Mouse (Mus musculus) ES-Bruce4 (cell line): Measurements from ENCODE around the gene Pax1. TPM values are rescaled to one million over a fixed set of nuclear protein-coding genes. Genes with fewer than 3 reads are reported as not detected.
A peak's percentile ranks its signal among the peaks of the same experiment; 100 is the strongest.

Experiments used
- H3K27ac ChIP-seq: 2 replicates; pipeline ENCODE4 v1.5.1; 2012; ENCODE audit warnings: low read length, inconsistent platforms; ENCODE audit not compliant: insufficient read depth
- H3K27me3 ChIP-seq: 2 replicates; pipeline ENCODE4 v1.6.1; 2012; ENCODE audit warnings: mild to moderate bottlenecking, low read length, inconsistent platforms; ENCODE audit not compliant: control insufficient read depth, poor library complexity, insufficient read depth, severe bottlenecking
- H3K36me3 ChIP-seq: 2 replicates; pipeline ENCODE4 v1.6.1; 2012; ENCODE audit warnings: inconsistent platforms, mild to moderate bottlenecking, low read length, moderate library complexity; ENCODE audit not compliant: control insufficient read depth, poor library complexity, insufficient read depth, severe bottlenecking
- H3K4me1 ChIP-seq: one replicate; pipeline ENCODE4 v1.8.1; 2011; ENCODE audit warnings: low read length; ENCODE audit not compliant: control insufficient read depth, insufficient read depth
- H3K4me3 ChIP-seq: 2 replicates; pipeline ENCODE4 v1.5.1; 2011; ENCODE audit warnings: low read depth, mild to moderate bottlenecking, low read length
- H3K9ac ChIP-seq: 2 replicates; pipeline ENCODE4 v1.6.1; 2012; ENCODE audit warnings: low read depth, mild to moderate bottlenecking, inconsistent platforms; ENCODE audit not compliant: poor library complexity, severe bottlenecking
- H3K9me3 ChIP-seq: replicated peaks from 2 replicates; pipeline ENCODE4 v1.6.1; 2012; ENCODE audit warnings: mild to moderate bottlenecking, low read length, inconsistent platforms; ENCODE audit not compliant: control insufficient read depth, poor library complexity, insufficient read depth, severe bottlenecking
- CTCF ChIP-seq: IDR thresholded peaks from one replicate; pipeline ENCODE4 v1.8.1; 2011; ENCODE audit warnings: low read depth, low read length
- EP300 ChIP-seq: IDR thresholded peaks from 2 replicates; pipeline ENCODE4 v1.6.1; 2011; ENCODE audit warnings: low read depth, low read length; ENCODE audit not compliant: insufficient read depth
- POLR2A ChIP-seq: IDR thresholded peaks from one replicate; pipeline ENCODE4 v1.8.1; 2011; ENCODE audit warnings: low read length; ENCODE audit not compliant: insufficient read depth
- polyA plus RNA-seq: library from polyadenylated mRNA; stranded (reverse); fragments of >200 nt; gene quantifications from 2 replicates; pipeline ENCODE4 v1.2.4, GENCODE M21; 2011; ENCODE audit warnings: low read depth; ENCODE audit not compliant: missing spikeins, insufficient read depth, insufficient read length

The Pax1 gene
- polyA plus RNA-seq, 1 experiment, result not detected

DNA sequence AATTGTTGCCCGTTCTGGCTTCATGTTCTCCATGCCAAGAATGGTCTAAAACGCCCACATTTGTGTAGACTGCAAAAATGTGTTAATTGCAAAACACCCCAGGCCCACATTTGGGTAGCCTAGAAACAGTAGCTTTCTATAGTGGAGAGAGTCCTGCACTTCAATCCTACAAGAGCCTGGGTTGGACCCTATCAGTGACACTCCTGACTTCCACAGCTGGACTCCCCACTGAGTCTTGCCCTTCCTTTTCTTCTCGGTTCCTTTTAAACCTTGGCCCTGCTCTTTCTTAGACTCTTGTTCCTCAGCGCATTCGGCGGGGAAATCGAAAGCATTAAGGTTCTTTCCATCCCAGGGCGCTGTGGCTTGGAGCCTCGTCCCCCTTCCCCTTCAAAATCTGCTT lies 7.8 kb downstream of the Pax1 start:
- H3K4me1 ChIP-seq, result no peaks in the 10 kb centered on the region
- no peak overlapping the region for H3K9ac ChIP-seq
- H3K4me3 ChIP-seq, result no peak overlapping the region
- no peak overlapping the region for H3K27ac ChIP-seq
- peaks cover 32% of the 10 kb centered on the region for H3K27me3 ChIP-seq
- H3K9me3 ChIP-seq, result no peaks in the 10 kb centered on the region
- H3K36me3 ChIP-seq, result no peaks in the 10 kb centered on the region
- TF ChIP-seq EP300 (no peak), POLR2A (no peak), CTCF (no peak)

DNA sequence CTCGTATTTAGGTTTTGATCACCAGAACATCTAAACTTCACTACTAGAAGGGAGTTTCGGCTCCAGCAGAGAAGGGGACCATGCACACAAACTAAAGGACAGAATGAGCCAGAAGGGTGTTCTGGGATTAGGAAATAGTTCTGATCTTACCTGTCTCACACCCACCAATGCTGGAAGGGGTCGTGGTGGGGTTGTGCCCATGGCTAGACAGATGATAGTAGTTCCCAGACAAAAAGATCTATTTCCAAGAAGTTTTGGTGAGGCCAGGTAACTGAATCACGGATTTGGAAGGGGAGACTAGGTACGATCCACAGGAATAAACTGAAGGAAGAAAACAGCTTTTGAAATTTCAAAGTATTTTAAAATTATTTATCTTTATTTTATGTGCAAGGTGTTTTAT lies 8.4 kb downstream of the Pax1 start:
- H3K36me3 ChIP-seq, result no peaks in the 10 kb centered on the region
- H3K4me1 ChIP-seq, result no peaks in the 10 kb centered on the region
- no peak overlapping the region for H3K4me3 ChIP-seq
- no peak overlapping the region for H3K27ac ChIP-seq
- peaks cover 28% of the 10 kb centered on the region for H3K27me3 ChIP-seq
- no peak overlapping the region for H3K9ac ChIP-seq
- no peaks in the 10 kb centered on the region for H3K9me3 ChIP-seq
- TF ChIP-seq CTCF (no peak), EP300 (no peak), POLR2A (no peak)

DNA sequence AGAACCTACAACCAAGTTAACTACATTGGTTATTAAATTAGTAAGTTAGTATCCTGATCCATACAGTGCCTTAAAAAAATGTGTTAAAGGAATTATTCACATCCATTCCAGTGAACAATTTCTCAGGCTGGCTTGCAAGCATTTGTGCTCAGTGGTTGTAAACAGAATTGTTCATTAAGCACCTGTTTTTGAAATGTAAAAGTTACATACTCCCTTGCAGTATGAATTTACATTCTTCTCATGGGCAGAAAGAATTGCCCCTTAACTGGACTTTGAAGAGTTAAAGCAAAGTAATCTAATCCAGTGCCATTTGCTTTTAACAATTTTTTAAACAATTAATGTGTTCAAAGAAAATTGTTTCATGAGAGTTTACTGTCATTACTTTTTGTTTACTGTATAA lies 9.6 kb downstream of the Pax1 start:
- Histone ChIP-seq H3K4me1 (no peaks in the 10 kb centered on the region), H3K9ac (no peak overlapping the region), H3K27ac (no peak overlapping the region)

DNA sequence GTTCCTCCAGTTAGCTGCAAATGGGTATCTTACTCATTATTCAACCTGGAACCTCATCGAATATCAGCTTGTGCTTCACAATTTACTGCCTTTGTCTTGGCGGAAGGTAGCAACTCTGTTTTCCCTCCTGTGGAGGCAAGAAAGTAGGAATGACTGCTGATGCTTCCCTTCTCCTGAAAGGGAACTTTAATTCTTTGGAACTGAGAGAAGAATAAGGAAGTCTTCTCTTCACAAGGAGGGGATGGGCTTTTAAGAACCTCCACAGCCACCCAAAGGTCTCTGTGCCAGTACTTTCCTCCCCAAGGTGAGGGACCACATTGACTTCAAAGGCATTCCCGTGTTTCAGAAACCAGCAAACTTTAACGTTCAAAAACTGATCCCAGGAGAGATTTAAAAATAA lies 10.1 kb downstream of the Pax1 start:
- Histone ChIP-seq H3K9me3 (no peaks in the 10 kb centered on the region), H3K36me3 (no peaks in the 10 kb centered on the region), H3K4me3 (no peak overlapping the region), H3K4me1 (no peaks in the 10 kb centered on the region), H3K27me3 (peaks cover 12% of the 10 kb centered on the region), H3K9ac (no peak overlapping the region), H3K27ac (no peak overlapping the region)
- TF ChIP-seq CTCF (no peak), EP300 (no peak), POLR2A (no peak)

More for the DNA sequence above, 9.6 kb downstream of the Pax1 start:
- Histone ChIP-seq H3K36me3 (no peaks in the 10 kb centered on the region), H3K9me3 (no peaks in the 10 kb centered on the region), H3K27me3 (peaks cover 17% of the 10 kb centered on the region), H3K4me3 (no peak overlapping the region)
- TF ChIP-seq POLR2A (no peak), CTCF (no peak), EP300 (no peak)

DNA sequence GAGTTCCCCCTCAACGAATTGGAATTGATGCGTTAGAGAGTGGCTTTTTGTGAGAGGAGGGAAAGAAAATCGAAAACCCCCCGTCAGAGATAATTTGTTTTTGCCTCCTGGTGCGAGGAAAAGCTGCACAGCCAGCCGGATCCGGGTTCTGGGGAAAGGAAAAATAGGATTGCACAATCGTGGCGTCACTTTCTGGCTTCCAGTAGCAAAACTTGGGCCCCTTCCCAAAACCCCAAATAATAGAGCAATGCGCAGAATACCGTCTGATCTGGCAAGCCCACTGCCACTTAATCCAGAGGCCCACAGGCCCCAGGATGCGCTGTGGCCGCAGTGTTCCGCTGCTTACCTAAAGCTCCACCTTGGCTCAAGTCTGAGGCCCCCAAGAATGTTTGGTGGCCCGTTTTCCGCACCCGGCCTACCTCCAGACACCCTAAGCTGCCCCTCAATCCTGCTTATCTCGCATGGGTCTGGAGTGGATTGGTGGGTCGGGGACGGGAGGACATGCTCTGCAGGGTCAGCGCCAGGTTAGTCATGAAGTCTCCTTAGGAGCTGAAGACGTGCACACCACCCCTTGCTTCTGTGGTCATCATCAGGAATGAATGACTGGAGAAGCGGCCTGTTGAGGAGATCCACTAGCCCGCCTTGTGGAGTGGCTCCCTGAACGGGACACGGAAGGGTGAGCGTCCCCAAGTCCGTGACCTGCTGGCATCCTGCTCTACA lies 11.4 kb downstream of the Pax1 start:
- TF ChIP-seq POLR2A, result no peak
- TF ChIP-seq EP300, result no peak
- no peak for TF ChIP-seq CTCF
- Histone ChIP-seq H3K27ac (no peak overlapping the region), H3K4me3 (peak overlapping the region; percentile 14), H3K9ac (no peak overlapping the region), H3K27me3 (peaks cover 7% of the 10 kb centered on the region), H3K9me3 (no peaks in the 10 kb centered on the region), H3K4me1 (no peaks in the 10 kb centered on the region), H3K36me3 (no peaks in the 10 kb centered on the region)

DNA sequence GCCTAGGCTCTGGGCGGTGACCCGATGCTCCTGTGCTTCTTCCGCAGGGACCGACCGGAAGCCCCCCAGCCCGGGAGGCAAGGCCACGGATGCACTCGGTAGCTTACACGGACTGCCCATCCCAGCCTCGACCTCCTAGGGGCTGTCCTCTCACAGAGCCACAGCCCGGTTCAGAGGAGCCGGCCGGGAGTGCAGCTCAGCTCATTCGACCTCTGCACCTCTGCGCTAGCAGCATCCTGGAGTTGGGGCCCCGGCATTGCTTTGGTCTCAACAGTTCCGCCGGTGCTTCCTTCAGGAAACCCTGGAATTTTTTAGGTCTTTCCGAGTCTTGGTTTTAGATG lies 11.9 kb downstream of the Pax1 start:
- TF ChIP-seq POLR2A (no peak), EP300 (no peak), CTCF (no peak)
- Histone ChIP-seq H3K9ac (no peak overlapping the region), H3K9me3 (no peaks in the 10 kb centered on the region), H3K4me1 (no peaks in the 10 kb centered on the region), H3K36me3 (no peaks in the 10 kb centered on the region), H3K27ac (no peak overlapping the region), H3K27me3 (peaks cover 7% of the 10 kb centered on the region), H3K4me3 (peak overlapping the region; percentile 14)
